In the genomic region with DNA sequence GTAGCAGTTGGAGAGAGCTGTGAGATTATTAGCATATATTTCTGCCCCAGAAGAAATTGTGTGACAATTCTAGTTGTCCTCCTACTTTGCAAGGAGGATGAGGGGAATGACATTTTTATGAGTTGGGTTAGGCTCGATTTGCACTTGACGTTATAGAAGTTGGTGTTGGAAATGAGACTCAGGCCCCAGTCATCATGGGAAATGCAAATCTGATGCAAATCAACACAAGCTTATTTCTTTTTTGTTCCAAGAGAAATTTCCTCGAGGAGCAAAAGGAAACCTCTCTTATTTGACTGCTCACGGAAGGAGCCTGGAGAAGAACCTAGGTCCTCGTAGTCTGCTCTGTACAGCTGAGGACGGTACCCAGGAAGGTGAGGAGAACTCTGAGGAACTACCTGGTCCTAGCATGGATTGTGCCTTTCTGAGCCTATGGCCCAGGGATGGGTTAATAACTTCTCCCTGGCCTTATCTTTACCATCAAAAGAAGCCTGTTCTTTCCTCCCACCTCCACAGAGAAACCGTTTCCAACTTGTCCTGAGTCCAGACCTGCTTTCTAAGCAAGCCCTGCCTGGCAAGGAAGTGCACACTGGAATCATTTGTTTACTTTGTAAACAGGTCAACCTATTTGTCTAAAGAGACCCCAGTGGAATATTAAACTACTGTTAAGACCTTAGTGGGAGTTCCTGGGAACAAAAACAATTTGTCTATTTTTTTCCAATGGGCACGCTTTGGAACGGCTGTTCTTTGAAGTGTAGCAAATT, we compare ENCODE assay signal across 19 mouse cellular contexts.
"Had no signal": no experiment of that assay in that cellular context is flagged by ENCODE, and none has a peak within 500 bp of the region (broad histone marks: within the 10 kb centered on the region; RNA-seq: fewer than 3 reads in every experiment).

No protein-coding gene starts in this region.

- H3K9me3 ChIP-seq: midbrain, embryonic 12.5 days; midbrain, embryonic 15.5 days; neural tube, embryonic 12.5 days; neural tube, embryonic 15.5 days; stomach, embryonic 15.5 days had no signal

- H3K27ac ChIP-seq: liver, embryonic 14.5 days; macrophage; midbrain, embryonic 12.5 days; midbrain, embryonic 15.5 days; neural tube, embryonic 12.5 days; neural tube, embryonic 15.5 days; stomach, embryonic 15.5 days had no signal

- DNase-seq: kidney, adult 8-10 months; kidney, postnatal 14 days; kidney, postnatal 4 days; left cerebral cortex, postnatal 4 days; liver, postnatal 0 days; lung, embryonic 14.5 days; right cerebral cortex, adult 18-20 months; right cerebral cortex, postnatal 25 days; spleen, adult 18-20 months; thymus, postnatal 25 days had no signal

- H3K4me2 ChIP-seq: lung, embryonic 14.5 days; midbrain, embryonic 12.5 days; midbrain, embryonic 15.5 days; neural tube, embryonic 12.5 days; neural tube, embryonic 15.5 days; stomach, embryonic 15.5 days had no signal

- H3K4me3 ChIP-seq: midbrain, embryonic 12.5 days; midbrain, embryonic 15.5 days; neural tube, embryonic 12.5 days; neural tube, embryonic 15.5 days; stomach, embryonic 15.5 days had no signal

- H3K27me3 ChIP-seq: midbrain, embryonic 12.5 days; midbrain, embryonic 15.5 days; neural tube, embryonic 12.5 days; neural tube, embryonic 15.5 days; stomach, embryonic 15.5 days had no signal

- ATAC-seq: intestine, embryonic 16.5 days; liver, postnatal 0 days; lung, postnatal 0 days; midbrain, embryonic 15.5 days had no signal

- H3K9ac ChIP-seq: liver, embryonic 14.5 days; liver, postnatal 0 days; lung, embryonic 14.5 days; midbrain, embryonic 12.5 days; midbrain, embryonic 15.5 days; neural tube, embryonic 12.5 days; neural tube, embryonic 15.5 days; stomach, embryonic 15.5 days had no signal

- H3K36me3 ChIP-seq: midbrain, embryonic 12.5 days; midbrain, embryonic 15.5 days; neural tube, embryonic 12.5 days; neural tube, embryonic 15.5 days; stomach, embryonic 15.5 days had no signal

- H3K4me1 ChIP-seq: midbrain, embryonic 12.5 days; midbrain, embryonic 15.5 days; neural tube, embryonic 12.5 days; neural tube, embryonic 15.5 days; stomach, embryonic 15.5 days had no signal
